Mouse (Mus musculus): ENCODE measurements around the gene Zkscan3.
"Not testable (repeated sequence)": the region's sequence is repeated elsewhere in the genome, so short reads cannot be mapped to it uniquely, and the experiment has no call there.

- TF ChIP-seq CTCF (IDR thresholded peaks at IDR 0.05; ENCODE audit: control insufficient read depth, insufficient read depth, low read length); POLR2A (IDR thresholded peaks at IDR 0.05; ENCODE audit: borderline replicate concordance, control insufficient read depth, low read depth, low read length): not testable (repeated sequence)
Measured at GRCm38 (mm10) chr13:21396048-21396447, 6.5 kb downstream of the Zkscan3 start.
